Mouse (Mus musculus): Measurements from ENCODE around the gene Cnot6.

The Cnot6 gene

DNA sequence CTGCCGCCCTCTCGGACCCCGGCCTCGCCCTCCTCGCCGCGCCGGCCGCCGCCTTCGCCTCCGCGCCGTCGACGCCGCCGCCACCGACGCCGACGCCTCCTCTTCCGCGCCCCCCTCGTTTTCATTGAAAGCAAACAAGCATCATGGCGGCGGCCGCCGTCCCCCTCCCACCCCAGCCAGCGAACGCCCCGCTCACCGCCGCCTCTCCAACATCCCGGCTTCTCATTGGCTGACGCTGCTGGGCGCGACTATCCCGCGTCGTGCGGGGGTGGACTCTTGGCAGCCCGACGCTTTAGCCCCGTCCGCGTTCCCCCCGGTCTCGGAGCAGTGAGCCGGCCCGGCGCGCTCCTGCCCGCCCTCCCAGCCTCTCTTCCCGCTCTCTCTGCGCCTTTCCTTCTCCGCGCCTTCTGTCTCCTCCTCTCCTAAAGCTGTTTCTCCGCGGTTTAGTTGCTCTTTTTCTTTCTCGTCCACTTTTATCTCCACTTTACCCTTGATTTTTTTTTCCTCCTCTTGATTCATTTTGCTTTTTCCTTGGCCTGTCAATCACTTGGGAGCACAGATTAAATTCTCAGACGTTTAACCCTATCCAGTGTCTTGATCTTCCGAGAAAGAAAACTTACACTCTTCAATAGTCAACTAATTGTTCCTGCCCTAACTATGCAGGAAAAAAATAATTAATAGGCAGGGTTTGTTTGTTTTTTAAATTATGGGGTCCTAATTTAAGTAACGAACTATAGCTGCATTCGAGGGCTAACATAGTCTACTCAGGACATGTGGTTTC is at the start of gene Cnot6:
TSS of gene Cnot6 (minus strand) at position 169 of the 781 bp plus-strand sequence.
- DNase-seq: peak; percentile 98

DNA sequence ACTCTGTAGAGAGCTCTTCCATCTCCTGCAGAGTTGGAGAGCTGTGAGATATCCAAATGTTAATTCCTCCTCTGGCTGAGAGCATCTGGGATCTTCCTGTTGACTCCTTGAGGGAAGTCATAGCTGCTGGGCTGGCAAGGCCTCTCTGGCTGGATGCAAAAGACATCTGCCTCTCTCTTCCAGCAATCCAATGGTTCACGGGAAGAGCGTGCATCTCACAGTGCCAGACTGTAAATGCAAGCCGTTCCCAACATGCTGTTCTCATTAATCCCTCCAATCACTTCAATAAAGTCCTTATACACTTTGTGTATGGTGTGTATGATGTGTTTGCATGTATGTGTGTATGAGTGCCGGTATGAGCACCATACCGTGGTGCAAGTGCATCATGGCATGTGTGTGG is 48.6 kb upstream of the Cnot6 start:
- DNase-seq: no peak

DNA sequence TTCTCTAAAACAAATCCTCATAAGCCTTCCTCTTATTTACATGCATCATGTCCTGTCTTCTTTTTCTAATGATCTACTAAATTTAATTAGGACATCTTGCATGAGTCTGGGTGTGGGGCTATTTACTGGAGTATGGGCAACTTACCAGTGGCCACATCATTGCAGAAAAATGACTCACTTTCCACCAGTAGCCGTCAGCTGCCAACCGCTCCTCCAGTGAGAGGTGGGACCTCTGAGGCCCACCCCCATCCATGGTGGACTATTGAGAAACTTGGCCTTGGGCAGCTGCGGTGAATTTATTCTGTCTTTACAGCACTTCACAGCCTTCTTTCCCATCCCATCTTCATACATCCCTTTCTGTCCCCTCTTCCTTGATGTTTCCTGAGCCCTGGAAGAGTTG is 45.6 kb upstream of the Cnot6 start:
- no peak for DNase-seq

DNA sequence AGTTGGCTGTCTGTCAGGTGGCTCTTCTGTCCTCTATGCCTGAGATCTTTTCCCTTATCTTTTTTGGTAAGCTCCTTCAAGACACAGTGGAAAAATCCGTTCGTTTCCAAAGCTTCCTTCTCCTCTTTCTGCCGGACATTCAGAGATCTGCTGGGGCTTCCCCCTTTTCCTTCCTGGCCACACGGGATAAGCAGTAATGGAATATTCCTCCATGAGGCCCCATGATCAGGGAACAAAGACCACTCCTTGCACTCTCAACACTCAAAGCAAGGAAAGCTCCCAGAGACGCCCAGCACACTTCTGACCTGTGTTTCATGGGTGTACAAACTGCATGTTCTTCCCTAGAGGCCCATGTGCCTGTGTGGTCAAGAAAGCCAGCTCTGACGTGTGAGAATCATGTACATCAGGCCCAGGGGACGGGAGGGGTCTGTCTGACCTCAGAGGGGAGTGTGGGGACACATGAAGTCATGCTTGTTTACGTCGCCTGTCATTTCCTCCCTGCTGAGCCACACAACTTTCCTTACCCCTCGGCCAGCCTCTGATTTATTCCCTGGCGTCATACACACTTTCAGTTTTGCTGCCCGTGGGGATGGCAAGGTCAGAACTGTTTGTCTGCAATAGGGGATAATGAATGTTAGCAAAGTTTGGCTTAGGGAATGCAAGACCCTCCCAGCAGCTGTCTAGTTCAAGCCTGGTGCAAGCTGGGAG is 42.6 kb upstream of the Cnot6 start:
- no peak for DNase-seq

DNA sequence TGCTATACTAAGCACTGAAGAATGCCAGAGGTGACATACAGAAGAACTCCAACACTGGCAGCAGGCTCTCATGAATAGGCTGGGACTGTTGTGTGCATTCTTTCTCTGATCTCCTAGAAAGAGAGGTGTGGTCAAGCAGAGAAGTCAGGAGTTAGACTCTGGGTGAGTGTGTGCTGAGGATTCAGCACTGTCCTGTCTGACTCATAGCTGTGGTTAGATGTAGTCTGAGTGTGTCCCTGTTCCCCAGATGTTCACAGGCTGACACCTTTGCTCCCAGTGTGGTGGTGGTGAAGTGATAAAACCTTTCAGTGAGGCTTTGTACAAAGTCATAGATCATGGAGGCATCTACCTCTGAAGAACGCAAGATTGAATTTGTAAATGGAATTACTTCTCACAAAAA is 34.2 kb upstream of the Cnot6 start:
- DNase-seq: no peak

DNA sequence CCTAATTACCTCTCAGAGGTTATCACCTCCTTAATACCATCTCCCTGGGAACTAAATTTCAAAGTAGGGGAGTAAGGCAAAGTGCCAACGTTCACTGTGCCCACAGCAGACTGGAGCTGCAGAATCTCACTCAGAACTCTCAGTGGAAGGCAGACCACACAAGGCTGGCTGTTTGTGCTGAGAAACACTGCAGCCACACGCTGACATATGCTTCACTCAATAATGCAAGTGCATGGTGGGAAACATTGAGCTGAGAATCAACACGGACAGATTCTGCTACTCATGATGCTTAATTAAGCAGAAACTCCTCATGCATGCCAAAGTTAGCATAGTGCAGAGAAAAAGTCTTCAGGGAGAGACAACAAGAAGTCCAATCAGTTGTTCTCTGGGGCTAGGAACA is 33.3 kb upstream of the Cnot6 start:
- DNase-seq: no peak

DNA sequence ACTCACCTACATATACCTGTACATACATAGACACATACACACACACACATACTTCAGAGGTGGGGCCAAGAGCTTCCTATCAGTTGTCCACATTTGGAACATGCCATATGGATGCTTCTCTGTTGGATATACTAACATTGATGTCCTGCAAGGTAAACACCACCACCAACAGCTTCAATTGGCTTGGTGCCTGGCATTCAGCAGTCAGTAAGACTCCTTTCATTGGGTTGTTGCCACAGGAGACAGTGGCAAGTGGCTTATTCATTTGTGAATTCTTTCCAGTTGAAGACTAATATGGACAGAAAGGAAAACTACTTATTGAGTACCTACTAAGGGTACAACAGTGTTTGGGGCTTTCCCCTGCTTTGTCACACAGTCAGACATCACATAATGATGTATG is 32.5 kb upstream of the Cnot6 start:
- DNase-seq: no peak

DNA sequence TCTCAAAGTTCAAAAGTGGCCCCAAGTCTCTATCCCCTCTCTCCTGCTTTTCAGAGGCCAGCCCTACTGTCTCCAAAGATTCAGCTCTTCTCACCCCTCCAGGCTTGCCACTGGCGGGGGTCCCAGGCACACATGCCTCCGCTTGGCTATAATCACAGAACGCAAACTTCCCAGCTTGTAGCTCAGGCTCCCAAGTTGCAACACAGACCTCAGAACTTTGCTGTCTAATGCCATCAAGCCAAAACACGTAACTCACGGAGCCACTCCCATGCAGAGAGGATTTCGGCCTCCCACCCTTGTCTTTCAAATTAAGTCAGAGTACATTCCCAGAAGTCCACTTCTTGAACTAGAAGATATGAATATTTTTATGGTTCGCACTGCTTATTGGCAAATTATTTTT is 31.1 kb upstream of the Cnot6 start:
- DNase-seq: no peak

DNA sequence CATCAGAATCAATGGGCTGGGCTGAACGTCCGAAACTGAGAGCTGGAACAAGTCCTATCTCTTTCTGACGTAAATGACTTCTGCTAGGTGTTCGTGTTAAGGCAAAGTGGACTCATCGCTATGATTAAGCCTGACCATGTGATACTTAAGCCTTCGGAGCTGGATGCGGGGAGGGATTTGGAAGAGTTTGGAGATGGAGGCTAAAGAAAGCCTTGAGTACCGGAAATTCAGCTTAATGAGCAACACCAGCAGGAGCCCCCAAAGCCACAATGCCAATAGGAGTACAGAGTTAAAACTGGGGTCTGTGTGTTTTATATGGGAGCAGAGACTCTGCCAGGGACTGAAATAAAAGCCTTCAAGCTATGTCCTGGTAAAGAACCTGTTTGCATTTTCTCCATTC is 29.7 kb upstream of the Cnot6 start:
- DNase-seq: no peak

DNA sequence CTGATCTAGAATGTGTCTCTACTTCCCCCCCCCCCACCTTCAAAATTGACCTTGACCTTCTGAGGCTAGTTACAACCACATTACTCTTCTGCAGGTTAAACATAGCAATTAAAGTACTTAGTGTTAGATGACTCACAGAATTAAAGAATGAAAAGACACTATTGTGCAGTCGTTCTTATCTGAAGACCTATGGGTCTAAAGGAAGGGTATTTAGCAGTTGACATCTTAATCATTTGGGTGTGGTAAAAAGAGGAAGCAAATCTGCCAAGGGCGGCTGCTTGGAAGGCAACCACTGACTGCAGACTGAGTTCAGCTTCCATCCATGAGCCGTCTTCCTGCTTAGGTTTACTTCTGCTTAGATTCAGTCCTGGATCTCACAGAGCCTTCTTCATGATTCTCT is 27.3 kb upstream of the Cnot6 start:
- no peak for DNase-seq

DNA sequence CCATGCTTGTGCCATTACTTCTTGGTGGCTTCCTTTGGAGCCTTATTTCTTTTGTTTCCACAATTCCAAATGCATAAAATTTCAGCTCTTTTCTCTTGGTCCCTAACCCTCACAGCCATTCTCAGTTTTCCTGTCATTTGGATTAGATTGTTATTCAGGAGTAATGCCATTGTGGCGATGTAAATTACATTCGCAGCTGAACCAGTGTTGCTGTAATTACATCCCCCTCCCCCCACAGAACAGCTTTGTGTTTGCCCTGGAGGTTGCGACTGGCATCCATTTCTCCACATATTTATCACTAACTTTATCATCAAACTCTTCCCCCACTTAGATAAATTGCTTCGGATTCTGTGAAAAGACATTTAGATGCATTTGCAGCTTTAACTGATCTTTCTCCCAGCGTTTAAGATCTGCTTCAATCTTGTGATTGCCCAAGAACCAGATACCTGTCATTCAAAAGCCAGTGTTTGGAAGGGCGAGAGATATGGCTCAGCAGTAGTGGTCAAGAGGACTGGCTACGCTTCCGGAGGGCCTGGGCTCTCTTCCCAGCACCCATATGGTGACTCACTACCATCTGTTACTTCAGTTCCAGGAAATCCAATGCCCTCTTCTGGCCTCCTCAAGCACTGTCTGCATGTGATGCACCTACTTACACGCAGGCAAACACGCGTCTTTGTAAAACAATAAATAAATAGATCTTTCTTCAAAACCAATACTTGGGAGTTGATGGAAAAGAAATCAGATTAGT is 26.3 kb upstream of the Cnot6 start:
- no peak for DNase-seq

DNA sequence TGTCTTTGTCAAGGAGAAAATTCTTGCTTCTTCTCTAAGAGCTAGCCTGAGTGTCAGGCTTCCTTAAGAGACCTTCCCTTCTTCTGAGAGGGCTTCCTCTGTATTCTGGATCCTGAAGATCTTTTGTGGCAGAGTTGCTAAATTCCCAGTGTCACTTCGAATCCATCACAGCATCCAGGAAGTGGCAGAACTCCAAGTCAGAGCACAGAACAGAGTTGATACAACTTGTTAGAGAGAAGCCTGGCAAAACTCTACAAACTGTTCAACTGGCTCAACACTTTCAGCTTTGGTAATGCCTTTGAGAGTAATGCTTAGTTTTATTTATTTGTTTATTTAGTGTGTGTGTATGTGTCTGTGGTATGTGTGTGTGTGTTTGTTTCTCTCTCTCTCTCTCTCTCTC is 25.1 kb upstream of the Cnot6 start:
- DNase-seq: no peak

DNA sequence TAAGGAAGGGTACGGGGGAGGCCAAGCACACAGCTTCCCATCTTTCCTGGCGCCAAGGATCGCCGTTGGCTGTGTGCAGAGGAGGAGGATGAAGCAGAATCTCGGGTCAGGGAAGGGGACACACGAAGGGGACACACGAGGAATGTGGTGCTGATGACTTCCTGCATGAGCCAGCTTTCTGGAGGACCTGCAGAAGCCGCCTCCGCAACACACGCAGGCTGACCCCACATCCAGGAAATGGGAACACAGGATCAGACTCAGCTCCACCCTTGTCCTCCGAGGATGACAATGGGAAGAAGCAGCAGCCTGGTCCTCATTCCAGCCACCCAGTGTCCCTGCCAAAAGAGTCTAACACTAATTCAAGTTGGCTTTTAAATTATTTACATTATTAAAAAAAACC is 22.2 kb upstream of the Cnot6 start:
- DNase-seq: no peak

DNA sequence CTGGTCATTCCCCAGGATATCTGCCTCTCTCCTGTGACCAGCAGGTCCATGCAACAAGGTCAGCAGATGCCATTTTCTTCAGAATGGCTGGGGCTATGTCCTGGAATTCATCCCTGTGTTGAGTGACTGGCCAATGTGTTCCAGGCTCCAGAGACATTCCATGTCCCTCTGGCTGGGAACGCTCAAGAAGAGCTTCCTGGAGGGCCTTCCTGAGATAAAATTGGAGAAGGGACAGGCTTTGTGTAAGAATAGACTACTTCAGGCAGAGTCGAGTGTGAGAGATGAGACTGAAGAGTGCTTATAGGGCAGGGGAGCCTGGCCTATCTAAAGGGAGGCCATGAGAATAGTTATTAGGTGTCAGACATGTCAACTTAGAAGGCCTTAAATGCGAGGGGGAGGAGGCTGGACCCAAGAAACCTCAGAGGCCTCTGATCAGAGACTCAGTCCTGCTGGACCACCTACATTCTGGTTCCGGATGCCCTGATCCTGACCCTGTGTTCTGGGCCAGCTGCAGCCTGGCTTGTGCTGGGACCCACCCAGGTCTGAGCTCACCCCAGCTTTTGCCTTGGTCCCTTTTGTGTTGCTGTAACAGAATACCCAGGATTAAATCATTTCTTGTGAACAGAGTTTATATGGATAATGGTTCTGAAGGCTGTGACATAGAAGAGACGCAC is 17.9 kb upstream of the Cnot6 start:
- no peak for DNase-seq

DNA sequence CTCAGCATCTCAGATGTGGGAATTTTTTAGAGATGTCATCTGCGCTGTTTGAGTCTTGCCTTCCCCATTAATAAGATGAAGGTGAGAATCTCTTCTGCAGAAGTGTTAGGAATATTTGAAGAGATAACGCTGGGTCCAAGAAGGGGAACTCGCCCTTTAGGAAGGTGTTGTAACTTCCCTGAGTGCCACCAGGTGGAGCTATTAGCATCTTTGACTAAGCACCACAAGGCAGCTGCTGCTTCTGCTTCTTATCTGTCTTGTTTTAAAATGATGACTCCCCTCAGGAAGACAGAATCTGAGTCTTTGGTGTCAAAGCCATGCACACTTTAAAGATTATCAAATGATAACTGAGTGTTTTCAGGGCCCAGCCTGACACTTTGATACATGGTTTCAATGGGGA is 15.4 kb upstream of the Cnot6 start:
- peak; percentile 51 for DNase-seq

DNA sequence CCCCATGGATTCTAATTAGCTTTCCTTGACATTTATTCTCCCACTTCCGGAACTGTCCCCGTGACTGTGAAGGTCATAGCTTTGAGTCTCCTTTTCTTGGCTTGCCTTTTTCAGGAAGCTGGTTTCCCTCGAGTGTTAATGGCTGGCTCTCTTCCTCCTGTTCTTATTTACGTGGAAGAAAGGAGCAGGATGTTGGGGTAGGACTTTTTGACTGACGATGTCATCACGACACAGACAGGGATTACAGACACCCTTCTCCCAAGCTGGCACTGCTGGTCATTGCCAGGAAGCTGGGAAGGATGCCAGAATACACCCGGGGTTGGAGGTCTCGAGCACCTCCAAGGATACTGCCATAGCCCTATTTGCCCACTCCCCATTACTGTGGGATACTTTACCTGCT is 14.3 kb upstream of the Cnot6 start:
- DNase-seq: no peak

DNA sequence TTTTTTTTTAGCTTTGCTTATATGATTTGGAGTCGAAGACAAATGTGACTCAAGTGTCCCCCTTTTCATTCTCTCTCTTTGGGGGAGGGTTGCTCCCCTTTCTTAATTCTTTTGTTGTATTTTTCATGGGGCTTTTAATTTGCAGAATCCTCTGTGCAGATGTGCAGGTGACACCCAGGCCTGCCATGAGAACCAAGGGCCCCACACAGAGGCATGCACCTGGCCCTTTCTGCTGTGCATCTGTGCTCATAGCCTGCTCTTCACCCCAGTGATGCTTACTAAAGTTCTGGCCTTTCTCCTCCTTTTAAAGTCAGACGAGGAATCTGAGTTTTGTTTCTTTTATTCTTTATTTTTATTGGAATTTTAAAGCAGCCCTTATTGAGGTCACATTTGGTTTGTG is 12.2 kb upstream of the Cnot6 start:
- no peak for DNase-seq

DNA sequence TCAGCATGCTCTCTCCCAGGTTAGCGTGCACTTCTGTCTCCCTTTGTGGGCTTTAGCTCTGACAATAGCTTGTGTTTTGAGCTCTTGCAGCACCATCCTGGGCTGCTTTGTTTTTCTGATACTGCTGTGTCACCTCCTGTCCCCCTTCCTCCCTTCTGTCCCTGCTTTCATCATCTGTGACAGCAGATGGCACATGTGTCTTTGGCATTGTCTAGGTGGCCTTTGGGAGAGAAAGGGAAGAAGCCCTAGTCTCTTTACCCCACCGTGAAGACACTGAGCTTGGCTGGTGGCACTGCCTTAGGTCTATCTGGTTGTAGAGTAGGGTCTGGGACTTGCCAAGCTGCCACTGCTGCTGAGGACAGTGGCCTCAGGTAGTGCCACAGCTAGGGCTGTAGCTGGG is 10.8 kb upstream of the Cnot6 start:
- no peak for DNase-seq

DNA sequence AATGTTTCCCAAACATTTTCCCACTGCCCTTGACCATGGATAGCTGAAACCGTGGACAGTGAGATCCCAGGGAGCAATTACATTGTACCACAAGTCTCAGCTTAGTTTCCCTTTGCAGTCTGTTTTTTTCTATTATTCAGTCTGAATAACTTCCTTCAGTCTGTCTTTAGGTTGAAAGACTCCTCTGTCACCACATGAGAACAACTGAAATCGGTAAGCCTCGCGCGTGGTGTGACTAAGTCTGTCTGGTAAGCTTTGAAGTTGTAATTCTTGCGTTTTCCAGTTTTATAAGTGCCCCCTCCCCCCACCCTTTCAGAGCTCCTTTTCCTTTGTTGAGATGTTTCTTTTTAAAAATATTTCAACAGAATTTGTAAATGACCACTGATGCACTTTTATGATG is 10.2 kb upstream of the Cnot6 start:
- DNase-seq: no peak

DNA sequence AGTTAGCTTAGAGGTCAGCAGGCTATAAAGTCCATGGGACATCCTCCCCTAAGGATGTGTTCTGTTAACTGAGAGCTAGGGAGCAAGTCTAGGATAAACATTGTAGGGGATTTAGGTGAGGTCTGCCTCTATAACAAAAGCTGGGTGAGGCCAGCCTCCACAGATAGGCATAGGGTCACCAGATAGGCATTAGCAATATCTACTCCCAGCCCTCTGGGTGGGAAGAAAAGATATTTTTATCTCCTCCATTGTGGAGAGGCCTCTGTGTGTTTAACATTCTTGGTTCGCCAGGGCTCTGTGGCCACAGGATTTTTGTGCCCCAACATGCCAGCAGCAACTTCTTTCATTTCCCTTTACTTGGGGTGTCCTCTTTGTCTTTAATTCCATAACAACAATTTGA is 8.8 kb upstream of the Cnot6 start:
- DNase-seq: no peak

DNA sequence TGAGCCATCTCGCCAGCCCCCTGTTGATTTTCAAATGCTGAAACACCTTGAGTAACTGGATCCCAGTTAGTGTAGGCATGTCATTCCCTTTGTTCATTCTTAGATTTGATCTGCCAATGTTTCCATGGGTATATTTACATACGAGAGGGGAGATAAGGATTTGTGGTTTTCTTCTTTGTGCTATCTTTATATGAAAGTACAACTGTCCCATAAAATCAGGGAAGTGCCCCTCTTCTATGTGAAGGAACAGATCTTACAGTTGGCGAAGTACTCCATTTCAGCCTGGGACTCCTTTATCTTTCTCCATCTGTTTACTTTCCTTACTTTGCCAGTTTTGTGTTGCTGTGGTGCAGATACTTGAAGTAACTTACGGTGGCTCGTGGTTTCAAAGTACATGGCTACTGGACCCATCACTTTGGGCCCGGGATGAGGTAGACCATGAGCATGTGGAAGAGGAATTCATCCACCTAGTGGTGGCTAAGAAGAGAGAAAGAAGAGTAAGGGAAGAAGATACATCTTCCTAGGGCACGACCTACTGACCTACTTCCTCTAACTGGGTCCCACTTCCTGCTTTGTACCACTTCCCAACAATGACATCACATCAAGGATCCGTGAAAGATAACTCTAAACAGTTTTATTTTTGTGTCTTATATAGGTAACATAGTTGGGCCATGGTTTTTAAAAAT is 7.1 kb upstream of the Cnot6 start:
- DNase-seq: no peak

Data from right cerebral cortex, postnatal 14 days (tissue).